Mouse (Mus musculus) bone marrow macrophage, adult 2 months (primary cell): Measurements from ENCODE around the gene Trip11. TPM values are rescaled to one million over a fixed set of nuclear protein-coding genes. Genes with fewer than 3 reads are reported as not detected.

ENCODE experiments used
- H3K27ac ChIP-seq: 2 replicates; pipeline ENCODE4 v1.5.1; 2012; ENCODE audit warnings: low read depth, low read length; ENCODE audit not compliant: insufficient read depth
- H3K4me1 ChIP-seq: 2 replicates; pipeline ENCODE4 v1.6.1; 2012; ENCODE audit warnings: low read length; ENCODE audit not compliant: control insufficient read depth, insufficient read depth
- H3K4me3 ChIP-seq: 2 replicates; pipeline ENCODE4 v1.5.1; 2012; ENCODE audit warnings: mild to moderate bottlenecking, low read length, moderate library complexity; ENCODE audit not compliant: insufficient read depth
- CTCF ChIP-seq: IDR thresholded peaks from 2 replicates; pipeline ENCODE4 v1.5.1; 2012; ENCODE audit warnings: low read depth, mild to moderate bottlenecking, low read length, moderate library complexity
- POLR2A ChIP-seq: IDR thresholded peaks from 2 replicates; pipeline ENCODE4 v1.6.1; 2012; ENCODE audit warnings: mild to moderate bottlenecking, low read depth, low read length, borderline replicate concordance
- polyA plus RNA-seq: library from polyadenylated mRNA; stranded (reverse); fragments of >200 nt; gene quantifications from 2 replicates; pipeline ENCODE4 v1.2.4, GENCODE M21; 2012; ENCODE audit not compliant: missing spikeins, insufficient read depth, insufficient read length

Gene Trip11
- polyA plus RNA-seq, 1 experiment: 23.5 TPM

- TF ChIP-seq CTCF (no peak), POLR2A (no peak)
- Histone ChIP-seq H3K27ac (no peak overlapping the region), H3K4me3 (no peak overlapping the region), H3K4me1 (peaks cover 2% of the 10 kb centered on the region; the same call in 1 of the 2 replicates)
Observed at GRCm38 (mm10) chr12:101898966-101899365, 14.1 kb downstream of the Trip11 start.

DNA sequence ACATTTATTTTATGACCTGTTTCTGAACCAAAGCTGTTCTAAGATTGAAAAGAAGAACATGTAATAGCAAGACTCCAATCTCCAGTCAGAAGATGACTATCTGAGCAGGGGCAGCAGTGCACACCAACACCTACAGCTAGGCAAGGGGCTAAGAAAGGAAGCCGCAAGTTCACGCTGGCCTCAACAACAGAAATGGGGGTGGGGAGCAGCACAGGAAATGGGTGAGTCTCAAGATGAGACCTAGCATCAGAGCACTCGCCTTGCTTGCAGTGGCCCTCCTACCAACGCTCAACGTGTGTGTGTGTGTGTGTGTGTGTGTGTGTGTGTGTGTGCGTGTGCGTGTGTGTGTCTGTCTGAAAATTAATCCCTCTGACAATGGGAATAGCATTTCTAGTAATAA, 16.0 kb downstream of the Trip11 start:
- Histone ChIP-seq H3K4me1 (peaks cover 12% of the 10 kb centered on the region), H3K4me3 (no peak overlapping the region), H3K27ac (no peak overlapping the region)
- TF ChIP-seq CTCF: no peak
- no peak for TF ChIP-seq POLR2A

- Histone ChIP-seq H3K4me1 (peaks cover 23% of the 10 kb centered on the region), H3K4me3 (no peak overlapping the region), H3K27ac (peak overlapping the region; percentile 76; the same call in 1 of the 2 replicates)
- TF ChIP-seq POLR2A (no peak), CTCF (no peak)
Observed at GRCm38 (mm10) chr12:101893296-101893695, 19.8 kb downstream of the Trip11 start.

- Histone ChIP-seq H3K27ac (peak overlapping the region; percentile 76), H3K4me1 (peaks cover 23% of the 10 kb centered on the region), H3K4me3 (no peak overlapping the region)
- TF ChIP-seq POLR2A (no peak), CTCF (no peak)
Observed at GRCm38 (mm10) chr12:101892832-101893231, 20.2 kb downstream of the Trip11 start.

DNA sequence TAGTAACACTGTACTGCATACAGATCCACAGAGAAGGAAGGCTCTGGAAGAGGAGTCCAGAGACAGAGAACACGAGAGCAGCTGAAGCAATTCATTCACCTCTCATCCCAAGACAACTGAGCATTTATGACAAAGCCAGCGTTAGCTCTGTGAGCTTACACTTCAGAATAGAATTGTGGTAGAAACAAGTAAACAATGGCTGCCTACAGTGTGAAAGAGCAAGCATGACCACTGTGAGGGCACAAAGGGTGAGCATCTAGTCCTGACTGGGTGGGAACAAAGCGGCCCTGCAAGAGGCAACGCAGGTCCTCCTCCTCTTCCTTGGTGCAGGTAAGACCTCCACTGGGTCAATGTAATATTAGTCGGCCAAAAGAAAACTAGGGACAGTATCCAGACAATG, 22.0 kb downstream of the Trip11 start:
- Histone ChIP-seq H3K27ac (peak overlapping the region; percentile 85), H3K4me3 (no peak overlapping the region), H3K4me1 (peaks cover 23% of the 10 kb centered on the region)
- TF ChIP-seq POLR2A: no peak

GRCm38 (mm10) chr12:101889351-101889750, 23.7 kb downstream of the Trip11 start:
- TF ChIP-seq CTCF (no peak), POLR2A (no peak)
- Histone ChIP-seq H3K27ac (no peak overlapping the region), H3K4me3 (no peak overlapping the region), H3K4me1 (peaks cover 23% of the 10 kb centered on the region)

DNA sequence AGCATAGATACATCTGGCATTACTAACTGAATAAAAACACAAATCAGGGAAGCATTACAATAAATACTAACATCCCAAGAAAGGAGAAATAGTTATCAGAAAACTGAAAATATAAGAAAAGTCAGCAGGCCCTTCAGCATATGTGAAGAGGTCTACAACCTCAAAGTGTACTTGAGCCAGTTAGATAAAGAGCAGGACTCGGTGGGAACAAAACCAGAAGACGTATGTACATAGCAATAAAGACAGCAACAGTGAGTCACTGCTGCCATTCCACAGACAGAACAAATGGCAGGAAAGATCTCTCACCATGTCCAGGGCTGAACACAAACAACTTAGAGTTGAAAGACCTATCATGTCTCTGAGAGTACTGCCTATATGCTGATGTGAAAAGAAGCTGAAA, 24.8 kb downstream of the Trip11 start:
- TF ChIP-seq CTCF (no peak), POLR2A (no peak)
- peaks cover 20% of the 10 kb centered on the region for H3K4me1 ChIP-seq
- no peak overlapping the region for H3K27ac ChIP-seq
- no peak overlapping the region for H3K4me3 ChIP-seq

DNA sequence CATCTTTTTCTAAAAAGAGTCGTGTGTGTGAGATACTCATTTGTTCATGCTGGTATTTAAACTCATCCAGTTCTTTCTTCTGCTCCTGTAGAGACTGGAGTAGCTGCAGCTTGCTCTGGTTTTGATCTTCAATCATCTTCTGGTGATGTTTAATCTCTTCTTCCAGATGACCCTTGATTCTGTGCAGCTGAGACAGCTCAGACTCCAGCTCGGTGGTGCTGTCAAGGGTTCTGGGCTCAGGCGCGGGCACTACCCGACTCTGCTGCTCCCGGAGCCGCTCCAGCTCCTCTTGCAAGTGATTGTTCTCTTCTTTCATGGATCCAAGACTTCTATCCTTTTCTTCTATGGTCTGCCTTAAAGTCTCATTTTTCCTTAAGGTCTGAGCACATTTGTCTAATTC, 28.1 kb downstream of the Trip11 start:
- Histone ChIP-seq H3K27ac (no peak overlapping the region), H3K4me1 (no peaks in the 10 kb centered on the region), H3K4me3 (no peak overlapping the region)
- no peak for TF ChIP-seq POLR2A
- TF ChIP-seq CTCF: no peak

DNA sequence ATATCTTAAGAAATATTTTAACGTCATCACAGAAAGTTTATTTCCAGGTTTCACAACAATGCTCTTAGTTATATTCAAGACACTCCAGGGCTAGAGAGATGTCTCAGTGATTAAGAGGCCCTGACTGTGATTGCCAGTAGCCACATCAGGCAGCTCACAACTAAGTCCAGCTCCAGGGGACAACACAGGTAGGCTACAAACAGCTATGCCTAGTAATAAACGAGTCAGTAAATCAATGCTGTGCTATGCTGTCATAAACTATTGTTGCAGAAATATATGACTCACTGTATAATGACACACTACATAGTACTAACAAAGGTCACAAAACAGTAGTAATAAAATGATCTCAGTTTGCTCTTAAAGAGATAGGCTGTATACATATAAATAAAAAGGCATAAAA, 36.7 kb downstream of the Trip11 start:
- TF ChIP-seq POLR2A (no peak), CTCF (no peak)
- H3K4me1 ChIP-seq: no peaks in the 10 kb centered on the region
- no peak overlapping the region for H3K27ac ChIP-seq
- no peak overlapping the region for H3K4me3 ChIP-seq

- no peaks in the 10 kb centered on the region for H3K4me1 ChIP-seq
Observed at GRCm38 (mm10) chr12:101875107-101875506, 38.0 kb downstream of the Trip11 start.

More at GRCm38 (mm10) chr12:101875107-101875506, 38.0 kb downstream of the Trip11 start:
- H3K4me3 ChIP-seq: no peak overlapping the region
- no peak overlapping the region for H3K27ac ChIP-seq
- TF ChIP-seq CTCF (no peak), POLR2A (no peak)
